Mouse (Mus musculus): ENCODE results near the gene Serpinb1c. TPM values are rescaled to one million over a fixed set of nuclear protein-coding genes. Genes with fewer than 3 reads are reported as not detected.
"Not testable (repeated sequence)": the region's sequence is repeated elsewhere in the genome, so short reads cannot be mapped to it uniquely, and the experiment has no call there.

Serpinb1c gene
- total RNA-seq (2022): not detected

- DNase-seq (ENCODE audit: low spot score in 2 of 2): no peak
These were observed at the start of gene Serpinb1c for GRCm38 (mm10) chr13:32898111-32898510. Serpinb1c (minus strand) TSS chr13:32898211.

- DNase-seq (ENCODE audit: low spot score in 2 of 2): not testable (repeated sequence)
These were observed 41.2 kb upstream of the Serpinb1c start for GRCm38 (mm10) chr13:32939191-32939590.

- DNase-seq (ENCODE audit: low spot score in 2 of 2): not testable (repeated sequence)
These were observed 40.3 kb upstream of the Serpinb1c start for GRCm38 (mm10) chr13:32938275-32938674.

GRCm38 (mm10) chr13:32934706-32935381, 36.8 kb upstream of the Serpinb1c start:
- DNase-seq (ENCODE audit: low spot score in 2 of 2): no peak

GRCm38 (mm10) chr13:32929107-32929750, 31.2 kb upstream of the Serpinb1c start:
- DNase-seq (ENCODE audit: low spot score in 2 of 2): no peak

- DNase-seq (ENCODE audit: low spot score in 2 of 2): no peak
These were observed 29.2 kb upstream of the Serpinb1c start for GRCm38 (mm10) chr13:32927241-32927640.

GRCm38 (mm10) chr13:32926661-32927060, 28.6 kb upstream of the Serpinb1c start:
- no peak for DNase-seq (ENCODE audit: low spot score in 2 of 2)

GRCm38 (mm10) chr13:32924578-32925360, 26.8 kb upstream of the Serpinb1c start:
- DNase-seq (ENCODE audit: low spot score in 2 of 2): no peak

- no peak for DNase-seq (ENCODE audit: low spot score in 2 of 2)
These were observed 24.6 kb upstream of the Serpinb1c start for GRCm38 (mm10) chr13:32922622-32923021.

GRCm38 (mm10) chr13:32912770-32913380, 14.9 kb upstream of the Serpinb1c start:
- no peak for DNase-seq (ENCODE audit: low spot score in 2 of 2)

- DNase-seq (ENCODE audit: low spot score in 2 of 2): no peak
These were observed 10.2 kb upstream of the Serpinb1c start for GRCm38 (mm10) chr13:32908182-32908581.

- peak; percentile 70 to 77 for DNase-seq (ENCODE audit: low spot score in 2 of 2)
These were observed 5.3 kb upstream of the Serpinb1c start for GRCm38 (mm10) chr13:32903211-32903873.

- DNase-seq (ENCODE audit: low spot score in 2 of 2): peak; percentile 15 to 19
These were observed 4.5 kb upstream of the Serpinb1c start for GRCm38 (mm10) chr13:32902481-32903015.

- DNase-seq (ENCODE audit: low spot score in 2 of 2): no peak
These were observed 2.6 kb upstream of the Serpinb1c start for GRCm38 (mm10) chr13:32900639-32901038.

GRCm38 (mm10) chr13:32899114-32899513, 1.1 kb upstream of the Serpinb1c start:
- not testable (repeated sequence) for DNase-seq (ENCODE audit: low spot score in 2 of 2)

- no peak for DNase-seq (ENCODE audit: low spot score in 2 of 2)
These were observed 1.1 kb downstream of the Serpinb1c start for GRCm38 (mm10) chr13:32896931-32897330.

- DNase-seq (ENCODE audit: low spot score in 2 of 2): no peak
These were observed 13.3 kb downstream of the Serpinb1c start for GRCm38 (mm10) chr13:32884755-32885154.

- DNase-seq (ENCODE audit: low spot score in 2 of 2): no peak
These were observed 24.1 kb downstream of the Serpinb1c start for GRCm38 (mm10) chr13:32873862-32874261.

- no peak for DNase-seq (ENCODE audit: low spot score in 2 of 2)
These were observed 29.2 kb downstream of the Serpinb1c start for GRCm38 (mm10) chr13:32868843-32869242.

GRCm38 (mm10) chr13:32868233-32868632, 29.8 kb downstream of the Serpinb1c start:
- not testable (repeated sequence) for DNase-seq (ENCODE audit: low spot score in 2 of 2)

GRCm38 (mm10) chr13:32867030-32867429, 31.0 kb downstream of the Serpinb1c start:
- no peak for DNase-seq (ENCODE audit: low spot score in 2 of 2)
